ENCODE assay signal across 22 mouse cellular contexts in the genomic region with DNA sequence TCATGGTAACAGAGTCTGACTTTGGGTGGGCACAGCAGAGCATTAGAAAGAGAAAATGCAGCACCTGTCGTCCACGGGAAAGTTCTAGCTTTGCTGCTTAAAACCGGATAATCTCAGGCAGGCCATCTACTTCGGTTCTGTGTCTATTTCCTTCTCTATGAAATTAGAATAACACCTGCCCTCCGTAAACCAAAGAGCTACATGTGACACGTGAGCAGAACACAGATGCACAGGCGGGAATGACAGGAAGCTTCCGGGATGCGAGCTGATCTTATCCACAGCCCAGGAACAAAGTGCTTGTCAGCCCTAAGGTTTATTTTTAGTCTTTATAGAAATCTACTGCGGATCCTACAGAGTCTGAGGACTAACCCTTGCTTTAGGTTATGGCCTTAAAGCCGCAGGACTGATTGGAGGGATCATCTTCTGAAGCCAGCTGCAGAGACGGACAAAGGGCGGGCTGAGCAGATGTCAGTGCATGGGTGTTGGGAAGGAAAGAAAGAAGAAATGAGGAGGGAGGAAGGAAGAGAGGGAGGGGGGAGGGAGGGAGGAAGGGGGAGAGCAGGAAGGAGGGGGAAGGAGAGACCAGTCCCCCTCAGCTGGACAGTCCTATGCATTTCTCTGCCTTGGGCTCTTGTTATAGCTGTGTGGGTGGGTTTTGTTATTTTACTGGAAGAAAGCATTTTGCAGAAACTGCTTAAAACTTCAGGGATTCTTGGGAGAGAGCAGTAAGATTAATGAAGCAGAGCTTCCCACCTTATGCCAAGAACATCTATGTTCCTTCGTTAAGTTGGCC. TPM values are rescaled to one million over a fixed set of nuclear protein-coding genes. Genes with fewer than 3 reads are reported as not detected.
DNase-seq lines count a peak whose midpoint lies in the region; ATAC-seq and TF ChIP-seq lines count a peak whose summit lies in the region.
"Had no signal": no experiment of that assay in that cellular context is flagged by ENCODE, and none has a peak within 500 bp of the region (broad histone marks: within the 10 kb centered on the region; RNA-seq: fewer than 3 reads in every experiment).

No protein-coding gene starts in this region.

- H3K9me3 ChIP-seq in heart, embryonic 12.5 days (replicated peaks) = no peaks in the 10 kb centered on the region
- no peaks in the 10 kb centered on the region for H3K9me3 ChIP-seq in kidney, embryonic 16.5 days (ENCODE audit: low read length)
- no peaks in the 10 kb centered on the region for H3K9me3 ChIP-seq in limb, embryonic 15.5 days
- H3K9me3 ChIP-seq: embryonic facial prominence, embryonic 12.5 days; midbrain, embryonic 12.5 days had no signal

- peak overlapping the region; percentile 32 for H3K4me2 ChIP-seq in heart, embryonic 12.5 days
- no peak overlapping the region for H3K4me2 ChIP-seq in kidney, embryonic 16.5 days (replicated peaks; ENCODE audit: low read depth, low read length)
- no peak overlapping the region for H3K4me2 ChIP-seq in limb, embryonic 15.5 days
- H3K4me2 ChIP-seq: embryonic facial prominence, embryonic 12.5 days; midbrain, embryonic 12.5 days had no signal

- ATAC-seq in heart, embryonic 12.5 days (ENCODE audit: insufficient number of reproducible peaks, low FRiP score) = no peak
- ATAC-seq in kidney, embryonic 16.5 days (ENCODE audit: low FRiP score, low TSS enrichment) = peak; percentile 39; the same call in 1 of the 2 replicates
- ATAC-seq in limb, embryonic 15.5 days (ENCODE audit: insufficient number of reproducible peaks, low FRiP score, low TSS enrichment, low read depth) = 0 out of 2 replicates have a peak, but pooled peaks have one; percentile 31
- ATAC-seq in granulocyte monocyte progenitor cell, adult 5-6 weeks (replicated peaks; ENCODE audit: poor library complexity, severe bottlenecking) = no peak
- ATAC-seq: hindbrain, embryonic 16.5 days had no signal

- H3K27ac ChIP-seq in heart, embryonic 12.5 days (ENCODE audit: poor library complexity, severe bottlenecking) = no peak overlapping the region
- H3K27ac ChIP-seq in kidney, embryonic 16.5 days (ENCODE audit: low read length) = peak overlapping the region; percentile 16; the same call in 1 of the 2 replicates
- H3K27ac ChIP-seq in limb, embryonic 15.5 days = no peak overlapping the region
- H3K27ac ChIP-seq: embryonic facial prominence, embryonic 12.5 days; midbrain, embryonic 12.5 days had no signal

- H3K4me1 ChIP-seq in heart, embryonic 12.5 days (replicated peaks) = peaks cover 22% of the 10 kb centered on the region
- peaks cover 26% of the 10 kb centered on the region for H3K4me1 ChIP-seq in kidney, embryonic 16.5 days (ENCODE audit: insufficient read depth, low read length)
- peaks cover 3% of the 10 kb centered on the region; the same call in 1 of the 2 replicates for H3K4me1 ChIP-seq in limb, embryonic 15.5 days
- H3K4me1 ChIP-seq: embryonic facial prominence, embryonic 12.5 days had no signal

- no peak for TF ChIP-seq CTCF in brain, embryonic 14.5 days (IDR thresholded peaks at IDR 0.05; ENCODE audit: borderline replicate concordance, extremely low read depth, insufficient read depth, insufficient read length)

- 45% methylated on average over 14 of the region's 14 CpGs for WGBS in heart, embryonic 12.5 days
- 45% methylated on average over 14 of the region's 14 CpGs for WGBS in kidney, embryonic 16.5 days
- WGBS in limb, embryonic 15.5 days = 65% methylated on average over 14 of the region's 14 CpGs

- no peak for DNase-seq in heart, adult 9 months (ENCODE audit: low spot score in 2 of 2)
- no peak for DNase-seq in kidney, adult 18-20 months
- DNase-seq in brain, embryonic 14.5 days (ENCODE audit: low read depth) = peak; percentile 18
- DNase-seq in spleen, postnatal 4 days (ENCODE audit: low spot score in 2 of 2) = no peak
- DNase-seq: adrenal gland, postnatal 10 days; cerebellum, adult 2 months; gastrocnemius, postnatal 25 days; heart, postnatal 4 days; kidney, postnatal 10 days; layer of hippocampus, adult 9-11 months; lung, adult 18-20 months; lung, postnatal 4 days; right cerebral cortex, adult 18-20 months; thymus, postnatal 4 days had no signal

- TF ChIP-seq POLR2A in brain, embryonic 14.5 days (IDR thresholded peaks at IDR 0.05; ENCODE audit: borderline replicate concordance, extremely low read depth, insufficient read depth, insufficient read length, poor library complexity, severe bottlenecking) = no peak

- H3K36me3 ChIP-seq in heart, embryonic 12.5 days = no peaks in the 10 kb centered on the region
- H3K36me3 ChIP-seq in kidney, embryonic 16.5 days (ENCODE audit: insufficient read depth, low read length) = no peaks in the 10 kb centered on the region
- H3K36me3 ChIP-seq in limb, embryonic 15.5 days = no peaks in the 10 kb centered on the region
- H3K36me3 ChIP-seq: embryonic facial prominence, embryonic 12.5 days; midbrain, embryonic 12.5 days had no signal

- H3K27me3 ChIP-seq in heart, embryonic 12.5 days (replicated peaks) = no peaks in the 10 kb centered on the region
- no peaks in the 10 kb centered on the region for H3K27me3 ChIP-seq in kidney, embryonic 16.5 days (ENCODE audit: insufficient read depth, low read length)
- no peaks in the 10 kb centered on the region for H3K27me3 ChIP-seq in limb, embryonic 15.5 days
- H3K27me3 ChIP-seq: embryonic facial prominence, embryonic 12.5 days; midbrain, embryonic 12.5 days had no signal

- no peak overlapping the region for H3K4me3 ChIP-seq in heart, embryonic 12.5 days
- no peak overlapping the region for H3K4me3 ChIP-seq in kidney, embryonic 16.5 days (ENCODE audit: low read length)
- no peak overlapping the region for H3K4me3 ChIP-seq in limb, embryonic 15.5 days
- H3K4me3 ChIP-seq: embryonic facial prominence, embryonic 12.5 days; midbrain, embryonic 12.5 days had no signal

- H3K9ac ChIP-seq in heart, embryonic 12.5 days = no peak overlapping the region
- H3K9ac ChIP-seq in kidney, embryonic 16.5 days (replicated peaks; ENCODE audit: low read length) = no peak overlapping the region
- H3K9ac ChIP-seq in limb, embryonic 15.5 days = no peak overlapping the region
- H3K9ac ChIP-seq: embryonic facial prominence, embryonic 12.5 days; midbrain, embryonic 12.5 days had no signal

RNA-seq across cellular contexts. Expression of a gene that starts 31.3 kb away (rescaled TPM):
- polyA plus RNA-seq in heart, embryonic 12.5 days (2016; fragmentation: Nextera tagmentation; extraction: Ambion mirVana) = 3.8 TPM in 2 replicates
- 2.5 and 2.9 TPM in 2 replicates for polyA plus RNA-seq in kidney, embryonic 16.5 days (2015; fragmentation: Nextera tagmentation; extraction: Ambion mirVana)
- 3.1 and 8.3 TPM in 2 replicates for polyA plus RNA-seq in brain, embryonic 14.5 days (2012; rRNA removed)
- 2.9 and 3.2 TPM in 2 replicates for polyA plus RNA-seq in limb, embryonic 15.5 days (2015; fragmentation: Nextera tagmentation; extraction: Ambion mirVana)
- not detected in 2 replicates for total RNA-seq in granulocyte monocyte progenitor cell, adult 5-6 weeks (2014; fragmentation: Nextera tagmentation)
- total RNA-seq in granulocyte monocyte progenitor cell, adult 5-6 weeks (2017) = not detected in 2 replicates
- total RNA-seq: common myeloid progenitor, adult 5-6 weeks had no signal

Comparison
In these comparisons a context has a peak if more than half of its experiments do, and no peak if none do; other contexts are left out.
1. ATAC-seq: peak in kidney, embryonic 16.5 days (single experiment) and limb, embryonic 15.5 days (single experiment); none in heart, embryonic 12.5 days (single experiment) and granulocyte monocyte progenitor cell, adult 5-6 weeks (single experiment).